Mouse (Mus musculus) myocyte (in vitro differentiated cells): ENCODE measurements at regions not wholly inside any gene's neighbourhood (a gene's known extent, or its start where the extent isn't known, plus 50 kb on each side); places are given as distances from the start of the nearest gene placed in this dataset.

Source experiments
- CEBPB ChIP-seq: IDR thresholded peaks from 2 replicates; pipeline ENCODE4 v1.6.1; 2011; ENCODE audit warnings: mild to moderate bottlenecking, moderate library complexity; ENCODE audit not compliant: poor library complexity, insufficient read depth, severe bottlenecking
- E2F4 ChIP-seq: IDR thresholded peaks from one replicate; pipeline ENCODE4 v1.6.1; 2011; ENCODE audit warnings: mild to moderate bottlenecking, control low read depth, moderate library complexity; ENCODE audit not compliant: insufficient read depth
- MAX ChIP-seq: IDR thresholded peaks from one replicate; pipeline ENCODE4 v1.6.1; 2011; ENCODE audit warnings: low read depth, mild to moderate bottlenecking, control low read depth
- MYOD1 ChIP-seq, 3 experiments: IDR thresholded peaks; one replicate each; pipeline ENCODE4 v1.6.1; 2011; ENCODE audit warnings: control low read depth in 2 of 3, low read depth in 2 of 3, mild to moderate bottlenecking in 2 of 3, moderate library complexity in 1 of 3; ENCODE audit not compliant: insufficient read length in 2 of 3, control insufficient read depth in 1 of 3
- POLR2A ChIP-seq: IDR thresholded peaks from one replicate; pipeline ENCODE4 v1.6.1; 2011; ENCODE audit warnings: low read depth, mild to moderate bottlenecking, control low read depth, moderate library complexity; ENCODE audit not compliant: insufficient read length
- POLR2AphosphoS2 ChIP-seq: IDR thresholded peaks from one replicate; pipeline ENCODE4 v1.6.1; 2011; ENCODE audit warnings: low read depth, control low read depth; ENCODE audit not compliant: insufficient read length
- TCF12 ChIP-seq: IDR thresholded peaks from one replicate; pipeline ENCODE4 v1.6.1; 2011; ENCODE audit warnings: mild to moderate bottlenecking, control low read depth; ENCODE audit not compliant: poor library complexity, insufficient read depth, severe bottlenecking
- TCF3 ChIP-seq: IDR thresholded peaks from one replicate; pipeline ENCODE4 v1.6.1; 2011; ENCODE audit warnings: low read depth, control low read depth; ENCODE audit not compliant: insufficient read length
- USF1 ChIP-seq: IDR thresholded peaks from one replicate; pipeline ENCODE4 v1.6.1; 2011; ENCODE audit warnings: low read depth, mild to moderate bottlenecking, control low read depth, moderate library complexity

DNA sequence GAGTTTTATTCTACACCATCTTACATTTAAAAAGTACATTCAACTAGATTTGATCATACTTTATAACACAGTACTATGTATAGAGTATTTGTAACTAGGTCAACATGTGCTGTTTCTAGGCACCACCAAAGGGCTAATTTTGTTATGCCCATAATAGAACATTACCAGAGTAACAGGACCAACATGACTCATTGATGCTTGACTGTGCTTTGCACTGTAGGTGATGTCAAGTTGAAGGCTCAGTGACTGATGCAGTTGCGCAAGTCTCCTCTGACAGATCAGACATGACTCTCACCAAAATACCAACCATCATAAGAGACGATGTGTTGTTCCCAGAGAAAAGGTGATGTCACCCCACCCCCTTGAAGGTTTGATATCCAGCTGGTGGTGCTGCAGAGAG lies 108.5 kb downstream of the Mrpl39 start:
- TF ChIP-seq USF1 (no peak), POLR2A (no peak), MAX (no peak), POLR2AphosphoS2 (no peak), TCF12 (no peak), CEBPB (peak; percentile 79), E2F4 (no peak), MYOD1 (IDR thresholded peaks at IDR 0.05; ENCODE audit: control insufficient read depth in 1 of 3, insufficient read length in 2 of 3, low read depth in 2 of 3) (no peak), TCF3 (no peak)
